7 mouse cellular contexts compared by ENCODE assay signal in the genomic region with DNA sequence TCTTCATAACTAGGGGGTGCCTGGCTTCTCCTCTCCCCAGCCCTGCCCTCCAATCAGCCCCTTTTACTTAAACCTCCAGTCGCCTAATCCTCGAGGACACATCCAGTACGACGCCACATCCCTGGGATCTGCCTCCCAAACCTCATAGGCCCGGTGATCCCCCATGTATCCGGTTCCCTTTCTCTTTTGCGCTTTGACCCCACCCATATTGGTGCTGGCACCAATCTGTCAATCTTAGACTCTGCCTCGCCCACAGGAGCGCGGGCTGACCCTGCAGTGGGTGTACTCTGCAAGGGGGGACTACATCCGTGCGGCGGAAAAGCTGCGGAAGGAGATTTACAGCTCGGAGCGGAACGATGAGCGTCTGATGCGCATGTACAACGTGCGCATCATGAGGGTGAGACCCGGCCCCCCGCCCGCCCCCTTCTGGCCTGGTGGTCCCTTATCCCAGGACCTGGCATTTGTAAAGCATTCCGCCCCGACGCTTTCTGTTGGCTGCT. TPM values are rescaled to one million over a fixed set of nuclear protein-coding genes. Genes with fewer than 3 reads are reported as not detected.
DNase-seq lines count a peak whose midpoint lies in the region; ATAC-seq and TF ChIP-seq lines count a peak whose summit lies in the region.

No protein-coding gene starts in this region.

- H3K27ac ChIP-seq in testis, adult 2 months (ENCODE audit: control insufficient read depth, insufficient read depth, low read depth, low read length), result no peak overlapping the region
- peak overlapping the region; percentile 83 for H3K27ac ChIP-seq in forebrain, embryonic 15.5 days (replicated peaks)
- no peak overlapping the region for H3K27ac ChIP-seq in intestine, embryonic 14.5 days (ENCODE audit: low read depth)
- no peak overlapping the region for H3K27ac ChIP-seq in liver, embryonic 15.5 days (replicated peaks)

- no peaks in the 10 kb centered on the region for H3K9me3 ChIP-seq in forebrain, embryonic 15.5 days
- H3K9me3 ChIP-seq in intestine, embryonic 14.5 days (ENCODE audit: control insufficient read depth, low read length), result 0 out of 2 replicates have a peak, but pooled peaks cover 2% of the 10 kb centered on the region
- no peaks in the 10 kb centered on the region; the same call in 1 of the 2 replicates for H3K9me3 ChIP-seq in liver, embryonic 15.5 days (replicated peaks)

- DNase-seq in testis, postnatal 14 days (ENCODE audit: low spot score), result no peak
- DNase-seq in intestine, embryonic 14.5 days (ENCODE audit: low spot score), result peak; percentile 67
- DNase-seq in retina, postnatal 1 day, result peak; percentile 88

- peak overlapping the region; percentile 53 for H3K4me3 ChIP-seq in testis, adult 2 months (ENCODE audit: control insufficient read depth, low read depth, low read length)
- peak overlapping the region; percentile 45 for H3K4me3 ChIP-seq in forebrain, embryonic 15.5 days
- H3K4me3 ChIP-seq in intestine, embryonic 14.5 days (ENCODE audit: low read depth, low read length), result peak overlapping the region; percentile 28
- H3K4me3 ChIP-seq in liver, embryonic 15.5 days (replicated peaks), result peak overlapping the region; percentile 14

- H3K36me3 ChIP-seq in testis, adult 2 months (ENCODE audit: control insufficient read depth, insufficient read depth, low read length), result no peaks in the 10 kb centered on the region
- no peaks in the 10 kb centered on the region for H3K36me3 ChIP-seq in forebrain, embryonic 15.5 days
- no peaks in the 10 kb centered on the region for H3K36me3 ChIP-seq in intestine, embryonic 14.5 days (ENCODE audit: control insufficient read depth, insufficient read depth, low read length)
- H3K36me3 ChIP-seq in liver, embryonic 15.5 days (replicated peaks), result peaks cover 64% of the 10 kb centered on the region

- H3K4me1 ChIP-seq in testis, adult 2 months (ENCODE audit: control insufficient read depth, insufficient read depth, low read length), result peaks cover 16% of the 10 kb centered on the region
- H3K4me1 ChIP-seq in forebrain, embryonic 15.5 days, result peaks cover 13% of the 10 kb centered on the region
- H3K4me1 ChIP-seq in intestine, embryonic 14.5 days (replicated peaks; ENCODE audit: control insufficient read depth, insufficient read depth, low read length), result no peaks in the 10 kb centered on the region
- peaks cover 27% of the 10 kb centered on the region for H3K4me1 ChIP-seq in liver, embryonic 15.5 days (replicated peaks)

- WGBS in forebrain, embryonic 15.5 days, result 21% methylated on average over 27 of the region's 27 CpGs
- 12% methylated on average over 27 of the region's 27 CpGs for WGBS in intestine, embryonic 14.5 days
- WGBS in liver, embryonic 15.5 days (ENCODE audit: insufficient replicate concordance), result 45% methylated on average over 27 of the region's 27 CpGs

- peak overlapping the region; percentile 58 for H3K9ac ChIP-seq in forebrain, embryonic 15.5 days (replicated peaks)
- H3K9ac ChIP-seq in intestine, embryonic 14.5 days (ENCODE audit: low read length), result peak overlapping the region; percentile 2; the same call in 1 of the 2 replicates
- no peak overlapping the region for H3K9ac ChIP-seq in liver, embryonic 15.5 days

- H3K4me2 ChIP-seq in forebrain, embryonic 15.5 days (replicated peaks), result peak overlapping the region; percentile 57
- peak overlapping the region; percentile 58 for H3K4me2 ChIP-seq in intestine, embryonic 14.5 days (ENCODE audit: low read length)
- peak overlapping the region; percentile 38 for H3K4me2 ChIP-seq in liver, embryonic 15.5 days

- ATAC-seq in forebrain, embryonic 15.5 days (replicated peaks), result peak; percentile 85
- peak; percentile 45; the same call in 1 of the 2 replicates for ATAC-seq in intestine, embryonic 14.5 days (replicated peaks; ENCODE audit: low FRiP score, low TSS enrichment, low read depth)
- no peak for ATAC-seq in liver, embryonic 15.5 days (ENCODE audit: insufficient read depth)
- ATAC-seq in megakaryocyte-erythroid progenitor cell, adult 5-6 weeks (replicated peaks; ENCODE audit: low FRiP score, low TSS enrichment, poor library complexity, severe bottlenecking), result no peak

- TF ChIP-seq CTCF in testis, adult 2 months (IDR thresholded peaks at IDR 0.05; ENCODE audit: control insufficient read depth, insufficient read depth, insufficient replicate concordance, low read depth, low read length), result no peak

- TF ChIP-seq POLR2A in testis, adult 2 months (IDR thresholded peaks at IDR 0.05; ENCODE audit: control insufficient read depth, low read depth, low read length), result no peak

- H3K27me3 ChIP-seq in testis, adult 2 months (ENCODE audit: control insufficient read depth, insufficient read depth, low read length), result no peaks in the 10 kb centered on the region
- no peaks in the 10 kb centered on the region for H3K27me3 ChIP-seq in forebrain, embryonic 15.5 days
- peaks cover 9% of the 10 kb centered on the region for H3K27me3 ChIP-seq in intestine, embryonic 14.5 days (replicated peaks; ENCODE audit: control insufficient read depth, insufficient read depth, low read length)
- H3K27me3 ChIP-seq in liver, embryonic 15.5 days, result no peaks in the 10 kb centered on the region; the same call in 1 of the 2 replicates

RNA-seq across cellular contexts. Expression of gene Tfr2, which starts 14.1 kb away (rescaled TPM):
- 4.5 and 5.2 TPM in 2 replicates for polyA plus RNA-seq in testis, adult 2 months (2012; rRNA removed)
- 2.2 and 3.2 TPM in 2 replicates for polyA plus RNA-seq in forebrain, embryonic 15.5 days (2015; fragmentation: Nextera tagmentation; extraction: Ambion mirVana)
- polyA plus RNA-seq in intestine, embryonic 14.5 days (2014; fragmentation: Nextera tagmentation; extraction: Ambion mirVana), result 0.34 and 0.38 TPM in 2 replicates
- 55.1 and 65.5 TPM in 2 replicates for polyA plus RNA-seq in liver, embryonic 15.5 days (2015; fragmentation: Nextera tagmentation; extraction: Ambion mirVana)
- total RNA-seq in megakaryocyte-erythroid progenitor cell, adult 5-6 weeks (2014; fragmentation: Nextera tagmentation), result 166 and 215 TPM in 2 replicates
- 94.7 and 144 TPM in 2 replicates for total RNA-seq in megakaryocyte-erythroid progenitor cell, adult 5-6 weeks (2017)

RNA-seq across cellular contexts. Expression of gene Mospd3, which starts 17.1 kb away (rescaled TPM):
- polyA plus RNA-seq in testis, adult 2 months (2012; rRNA removed), result 43.0 and 45.2 TPM in 2 replicates
- 46.3 and 47.3 TPM in 2 replicates for polyA plus RNA-seq in forebrain, embryonic 15.5 days (2015; fragmentation: Nextera tagmentation; extraction: Ambion mirVana)
- 29.0 and 29.4 TPM in 2 replicates for polyA plus RNA-seq in intestine, embryonic 14.5 days (2014; fragmentation: Nextera tagmentation; extraction: Ambion mirVana)
- 29.7 and 31.7 TPM in 2 replicates for polyA plus RNA-seq in liver, embryonic 15.5 days (2015; fragmentation: Nextera tagmentation; extraction: Ambion mirVana)
- 258 and 312 TPM in 2 replicates for total RNA-seq in megakaryocyte-erythroid progenitor cell, adult 5-6 weeks (2014; fragmentation: Nextera tagmentation)
- 15.8 and 18.8 TPM in 2 replicates for total RNA-seq in megakaryocyte-erythroid progenitor cell, adult 5-6 weeks (2017)

RNA-seq across cellular contexts. Expression of gene Pcolce, which starts 29.9 kb away (rescaled TPM):
- 98.5 and 102 TPM in 2 replicates for polyA plus RNA-seq in testis, adult 2 months (2012; rRNA removed)
- polyA plus RNA-seq in forebrain, embryonic 15.5 days (2015; fragmentation: Nextera tagmentation; extraction: Ambion mirVana), result 9.3 and 9.7 TPM in 2 replicates
- polyA plus RNA-seq in intestine, embryonic 14.5 days (2014; fragmentation: Nextera tagmentation; extraction: Ambion mirVana), result 112 and 126 TPM in 2 replicates
- polyA plus RNA-seq in liver, embryonic 15.5 days (2015; fragmentation: Nextera tagmentation; extraction: Ambion mirVana), result 16.6 and 17.4 TPM in 2 replicates
- 3.5 TPM in 1 of 2 replicates, not detected in the other for total RNA-seq in megakaryocyte-erythroid progenitor cell, adult 5-6 weeks (2014; fragmentation: Nextera tagmentation)
- total RNA-seq in megakaryocyte-erythroid progenitor cell, adult 5-6 weeks (2017), result 0.34 TPM in 1 of 2 replicates, not detected in the other

RNA-seq across cellular contexts. Expression of gene Actl6b, which starts 30.4 kb away (rescaled TPM):
- 0.25 TPM in 2 replicates for polyA plus RNA-seq in testis, adult 2 months (2012; rRNA removed)
- 250 and 259 TPM in 2 replicates for polyA plus RNA-seq in forebrain, embryonic 15.5 days (2015; fragmentation: Nextera tagmentation; extraction: Ambion mirVana)
- 3.5 and 6.7 TPM in 2 replicates for polyA plus RNA-seq in intestine, embryonic 14.5 days (2014; fragmentation: Nextera tagmentation; extraction: Ambion mirVana)
- polyA plus RNA-seq in liver, embryonic 15.5 days (2015; fragmentation: Nextera tagmentation; extraction: Ambion mirVana), result 0.07 TPM in 2 replicates
- total RNA-seq in megakaryocyte-erythroid progenitor cell, adult 5-6 weeks (2014; fragmentation: Nextera tagmentation), result not detected in 2 replicates
- not detected in 2 replicates for total RNA-seq in megakaryocyte-erythroid progenitor cell, adult 5-6 weeks (2017)

RNA-seq across cellular contexts. Expression of gene Fbxo24, which starts 45.1 kb away (rescaled TPM):
- polyA plus RNA-seq in testis, adult 2 months (2012; rRNA removed), result 175 and 181 TPM in 2 replicates
- 0.22 TPM in 1 of 2 replicates, not detected in the other for polyA plus RNA-seq in forebrain, embryonic 15.5 days (2015; fragmentation: Nextera tagmentation; extraction: Ambion mirVana)
- polyA plus RNA-seq in intestine, embryonic 14.5 days (2014; fragmentation: Nextera tagmentation; extraction: Ambion mirVana), result 0.11 and 0.28 TPM in 2 replicates
- polyA plus RNA-seq in liver, embryonic 15.5 days (2015; fragmentation: Nextera tagmentation; extraction: Ambion mirVana), result not detected in 2 replicates
- total RNA-seq in megakaryocyte-erythroid progenitor cell, adult 5-6 weeks (2014; fragmentation: Nextera tagmentation), result not detected in 2 replicates
- total RNA-seq in megakaryocyte-erythroid progenitor cell, adult 5-6 weeks (2017), result not detected in 2 replicates

Comparison
In these comparisons a context has a peak if more than half of its experiments do, and no peak if none do; other contexts are left out.
1. ATAC-seq: peak in forebrain, embryonic 15.5 days (single experiment) and intestine, embryonic 14.5 days (single experiment); none in liver, embryonic 15.5 days (single experiment) and megakaryocyte-erythroid progenitor cell, adult 5-6 weeks (single experiment).
2. Peak in every context shown above with its lines, with median percentiles within 50 percentile points of each other: H3K4me3 ChIP-seq and H3K4me2 ChIP-seq.